Mouse (Mus musculus): ENCODE results near the gene Mynn.

- no peak for TF ChIP-seq CTCF (IDR thresholded peaks at IDR 0.05; ENCODE audit: insufficient read depth, low read depth, low read length)
- TF ChIP-seq POLR2A (IDR thresholded peaks at IDR 0.05; ENCODE audit: insufficient read depth, low read depth, low read length): no peak
Measured at GRCm38 (mm10) chr3:30635629-30636028, 33.8 kb downstream of the Mynn start.
